Mouse (Mus musculus): Measurements from ENCODE around the gene Gm8947. TPM values are rescaled to one million over a fixed set of nuclear protein-coding genes. Genes with fewer than 3 reads are reported as not detected.
"Not testable (repeated sequence)": the region's sequence is repeated elsewhere in the genome, so short reads cannot be mapped to it uniquely, and the experiment has no call there.

Gene Gm8947
- polyA plus RNA-seq (2016; fragmentation: Nextera tagmentation; extraction: Ambion mirVana): not detected in 2 replicates

DNA sequence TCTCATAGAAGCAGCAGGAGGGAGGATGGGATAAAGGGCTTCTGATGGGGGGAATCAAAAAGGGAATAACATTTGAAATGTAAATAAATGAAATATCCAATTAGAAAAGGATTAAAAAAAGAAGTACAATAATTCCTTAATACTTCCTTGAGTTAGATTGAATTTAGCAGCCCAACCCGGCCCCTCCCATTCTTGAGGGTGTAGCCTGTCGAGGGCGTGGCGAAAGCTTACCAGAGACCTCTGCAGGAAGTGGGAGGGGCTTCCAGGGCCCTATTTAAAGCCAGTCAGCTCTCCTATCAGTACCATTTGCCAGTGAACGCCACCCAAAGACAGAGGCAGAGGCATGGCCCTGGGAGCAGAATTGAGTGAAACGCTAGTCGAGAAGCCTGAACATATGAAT lies at the start of gene Gm8947:
Gene Gm8947, plus strand, starts transcription at position 302 of the 400 bp plus-strand sequence.
- H3K36me3 ChIP-seq; H3K4me3 ChIP-seq; DNase-seq (ENCODE audit: low spot score); H3K27ac ChIP-seq; H3K4me1 ChIP-seq; H3K9me3 ChIP-seq (replicated peaks); H3K27me3 ChIP-seq (ENCODE audit: low read depth, poor library complexity, severe bottlenecking): not testable (repeated sequence)
- 90% methylated on average over 2 of the region's 7 CpGs for whole genome bisulfite sequencing

DNA sequence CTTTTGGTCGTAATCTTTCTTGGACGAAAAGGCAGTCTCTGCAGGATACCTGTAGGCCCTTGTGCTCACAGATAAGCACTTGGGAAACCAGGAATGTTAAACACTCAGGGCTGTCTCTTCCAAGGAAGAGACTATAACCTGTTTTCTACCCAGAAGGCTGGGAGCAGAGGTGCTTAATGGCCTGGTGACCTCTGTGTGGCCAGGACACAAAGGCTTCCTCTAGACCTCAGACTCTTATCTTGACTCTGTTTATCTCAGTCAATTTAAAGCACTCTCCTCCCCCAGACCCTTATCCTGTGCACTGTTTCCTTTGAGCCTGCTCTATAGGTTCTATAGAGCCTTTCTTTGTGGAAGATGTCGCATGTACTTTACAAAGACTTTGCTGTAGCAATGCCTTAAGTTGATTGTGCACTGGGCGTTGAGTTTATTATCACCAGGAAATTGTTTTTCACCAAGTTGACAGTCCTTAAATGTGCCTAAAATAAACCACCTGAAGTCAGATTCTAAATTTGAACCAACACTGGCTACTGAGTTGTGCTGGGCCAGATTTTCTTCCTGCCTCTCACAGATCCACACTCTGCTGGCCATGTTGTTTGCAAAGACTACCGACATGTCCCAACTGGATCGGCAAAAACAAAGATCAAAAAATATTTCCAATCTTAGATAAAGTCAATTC lies 47.6 kb upstream of the Gm8947 start:
- H3K36me3 ChIP-seq: no peaks in the 10 kb centered on the region
- H3K4me3 ChIP-seq: no peak overlapping the region
- DNase-seq (ENCODE audit: low spot score): no peak
- 63% methylated on average over 6 of the region's 6 CpGs for WGBS
- no peaks in the 10 kb centered on the region for H3K27me3 ChIP-seq (ENCODE audit: low read depth, poor library complexity, severe bottlenecking)
- H3K9me3 ChIP-seq (replicated peaks): no peaks in the 10 kb centered on the region
- peaks cover 17% of the 10 kb centered on the region for H3K4me1 ChIP-seq
- H3K27ac ChIP-seq: no peak overlapping the region

DNA sequence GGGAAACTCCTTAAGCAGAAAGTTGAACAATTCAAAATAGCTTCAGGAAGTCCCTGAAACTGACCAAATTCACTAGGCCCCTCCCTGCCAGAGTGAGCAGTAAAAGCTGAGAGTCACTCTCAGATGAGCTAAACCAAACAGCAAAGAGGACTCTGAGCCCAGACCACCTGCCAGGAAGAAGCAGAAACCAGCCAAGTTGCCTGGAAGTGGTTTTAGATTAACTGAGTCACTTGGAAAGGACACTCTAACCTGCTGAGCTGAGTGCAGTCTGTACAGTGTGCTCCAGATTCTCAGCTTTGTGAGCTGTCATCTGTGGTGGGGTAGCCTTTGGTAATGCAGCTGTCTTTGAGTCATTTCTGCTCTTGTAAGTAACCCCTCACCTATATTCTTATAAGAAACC lies 44.4 kb upstream of the Gm8947 start:
- DNase-seq (ENCODE audit: low spot score): no peak
- Histone ChIP-seq H3K4me1 (peaks cover 6% of the 10 kb centered on the region; the same call in 1 of the 2 replicates), H3K36me3 (no peaks in the 10 kb centered on the region), H3K9me3 (replicated peaks) (no peaks in the 10 kb centered on the region), H3K27me3 (ENCODE audit: low read depth, poor library complexity, severe bottlenecking) (no peaks in the 10 kb centered on the region), H3K4me3 (no peak overlapping the region), H3K27ac (no peak overlapping the region)

DNA sequence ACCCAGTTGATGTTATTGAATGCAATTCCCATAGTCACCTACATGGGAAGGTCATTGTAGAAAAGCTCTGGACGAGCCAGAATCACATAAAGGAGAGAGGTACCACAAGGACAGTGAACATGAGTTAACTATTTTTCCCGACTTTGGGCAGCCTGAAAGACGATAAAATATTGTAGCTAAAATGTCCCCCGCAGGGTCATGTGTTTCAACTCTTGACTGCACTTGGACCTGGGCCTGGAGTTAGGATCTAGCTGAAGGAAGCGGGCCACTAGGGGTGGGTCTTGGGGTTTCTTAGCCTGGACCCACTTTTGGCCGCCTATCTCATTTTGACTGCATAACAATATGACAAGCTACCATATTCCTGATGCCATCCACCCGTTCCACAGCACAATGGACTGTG lies 42.0 kb upstream of the Gm8947 start:
- no peak overlapping the region for H3K27ac ChIP-seq
- 96% methylated on average over 7 of the region's 7 CpGs for WGBS
- H3K27me3 ChIP-seq (ENCODE audit: low read depth, poor library complexity, severe bottlenecking): no peaks in the 10 kb centered on the region
- no peaks in the 10 kb centered on the region for H3K9me3 ChIP-seq (replicated peaks)
- no peaks in the 10 kb centered on the region for H3K4me1 ChIP-seq
- DNase-seq (ENCODE audit: low spot score): no peak
- no peaks in the 10 kb centered on the region for H3K36me3 ChIP-seq
- H3K4me3 ChIP-seq: no peak overlapping the region

DNA sequence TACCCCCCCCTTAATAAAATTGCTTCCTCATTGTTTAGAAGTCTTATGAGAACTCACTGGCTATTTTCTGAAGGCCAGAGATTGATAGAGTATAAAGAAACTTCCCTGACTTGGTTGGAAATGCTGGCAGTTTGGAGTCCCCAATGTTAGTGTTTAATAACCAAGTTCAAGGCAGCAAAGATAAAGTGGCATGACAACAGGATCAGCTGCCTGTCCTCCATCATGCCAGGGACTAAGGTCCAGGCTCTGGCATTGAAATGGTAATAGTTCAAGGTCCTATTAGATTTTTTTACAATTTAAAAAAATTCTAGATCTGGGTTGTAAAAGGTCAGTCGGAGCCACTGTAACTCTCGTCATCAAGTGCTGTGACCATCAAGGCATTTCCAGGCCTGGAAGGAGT lies 41.1 kb upstream of the Gm8947 start:
- no peaks in the 10 kb centered on the region for H3K4me1 ChIP-seq
- no peak for DNase-seq (ENCODE audit: low spot score)
- no peaks in the 10 kb centered on the region for H3K27me3 ChIP-seq (ENCODE audit: low read depth, poor library complexity, severe bottlenecking)
- no peak overlapping the region for H3K27ac ChIP-seq
- H3K4me3 ChIP-seq: no peak overlapping the region
- no peaks in the 10 kb centered on the region for H3K36me3 ChIP-seq
- 87% methylated on average over 2 of the region's 2 CpGs for WGBS
- no peaks in the 10 kb centered on the region for H3K9me3 ChIP-seq (replicated peaks)

DNA sequence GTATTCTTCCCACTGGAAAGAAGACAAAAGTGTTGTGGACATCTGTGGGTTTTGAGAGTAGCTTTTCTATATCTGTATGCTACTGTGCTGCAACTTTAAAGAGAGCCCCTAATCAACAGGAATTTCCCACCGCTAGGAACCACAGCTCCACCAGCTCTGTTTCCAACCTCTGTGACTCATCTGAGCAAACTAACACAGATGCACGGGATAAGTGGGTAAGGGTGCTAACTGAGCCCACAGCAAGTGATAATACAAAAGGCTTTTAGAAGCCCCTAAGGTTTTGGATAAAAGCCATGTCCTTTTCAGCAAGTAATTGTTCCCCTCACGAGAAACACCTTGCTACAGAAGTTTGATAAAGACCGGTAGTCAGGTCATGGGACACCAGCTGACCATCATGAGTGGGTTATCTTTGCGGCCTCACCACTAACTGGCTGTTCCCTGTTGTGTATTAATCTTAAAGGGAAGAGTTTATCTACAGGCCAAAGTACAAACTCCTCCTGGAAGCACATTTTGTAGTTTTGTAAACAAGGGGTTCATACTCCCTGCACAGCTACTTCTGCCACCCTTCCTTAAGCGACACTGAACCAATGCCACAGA lies 39.0 kb upstream of the Gm8947 start:
- H3K27me3 ChIP-seq (ENCODE audit: low read depth, poor library complexity, severe bottlenecking): no peaks in the 10 kb centered on the region
- H3K36me3 ChIP-seq: no peaks in the 10 kb centered on the region
- H3K9me3 ChIP-seq (replicated peaks): no peaks in the 10 kb centered on the region
- WGBS: 90% methylated on average over 6 of the region's 6 CpGs
- no peak overlapping the region for H3K4me3 ChIP-seq
- no peak for DNase-seq (ENCODE audit: low spot score)
- H3K4me1 ChIP-seq: peaks cover 6% of the 10 kb centered on the region
- H3K27ac ChIP-seq: no peak overlapping the region

DNA sequence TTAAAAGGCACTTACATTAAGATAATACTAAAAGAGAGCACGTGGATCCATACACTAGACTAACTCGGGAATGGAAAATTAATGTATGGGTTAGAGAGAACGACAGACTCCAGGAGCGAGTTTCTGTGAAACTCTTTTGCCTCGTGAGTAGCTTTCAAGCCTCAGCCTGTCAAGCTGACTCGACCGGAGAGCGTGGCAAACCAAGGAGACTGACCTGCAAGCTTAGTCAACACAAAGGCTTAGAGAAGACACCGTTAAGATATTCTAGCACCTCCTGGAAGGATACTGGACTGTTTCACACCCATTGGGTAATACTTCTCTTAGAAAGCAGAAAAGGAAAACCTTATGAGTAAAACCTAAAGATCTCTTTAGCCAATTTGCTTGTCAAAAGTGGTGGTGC lies 38.0 kb upstream of the Gm8947 start:
- not testable (repeated sequence) for DNase-seq (ENCODE audit: low spot score); H3K27me3 ChIP-seq (ENCODE audit: low read depth, poor library complexity, severe bottlenecking); H3K36me3 ChIP-seq; H3K4me3 ChIP-seq; H3K27ac ChIP-seq; H3K9me3 ChIP-seq (replicated peaks)
- WGBS: 93% methylated on average over 9 of the region's 9 CpGs
- H3K4me1 ChIP-seq: peaks cover 10% of the 10 kb centered on the region

DNA sequence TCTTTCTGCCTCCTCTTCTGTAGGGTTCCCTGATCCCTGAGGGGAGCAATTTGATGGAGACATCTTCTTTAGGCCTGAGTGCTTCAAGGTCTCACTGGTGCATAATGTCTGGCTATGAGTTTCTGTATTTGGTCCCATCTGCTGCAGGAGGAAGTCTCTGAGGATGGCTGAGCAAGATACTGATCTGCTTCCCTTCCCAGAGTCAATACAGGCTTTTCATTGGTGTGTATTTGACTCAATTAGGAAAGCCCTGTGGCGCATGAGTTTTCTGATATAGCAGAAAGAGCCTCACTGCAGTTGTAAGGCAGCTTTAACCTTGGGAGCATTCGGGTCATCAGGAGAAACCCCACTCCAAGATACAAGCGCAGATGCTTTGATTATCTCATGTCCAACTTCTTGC lies 36.0 kb upstream of the Gm8947 start:
- peaks cover 20% of the 10 kb centered on the region for H3K4me1 ChIP-seq
- no peaks in the 10 kb centered on the region for H3K27me3 ChIP-seq (ENCODE audit: low read depth, poor library complexity, severe bottlenecking)
- no peak overlapping the region for H3K4me3 ChIP-seq
- H3K36me3 ChIP-seq: no peaks in the 10 kb centered on the region
- H3K9me3 ChIP-seq (replicated peaks): no peaks in the 10 kb centered on the region
- no peak overlapping the region for H3K27ac ChIP-seq
- no peak for DNase-seq (ENCODE audit: low spot score)
- 93% methylated on average over 3 of the region's 3 CpGs for WGBS

DNA sequence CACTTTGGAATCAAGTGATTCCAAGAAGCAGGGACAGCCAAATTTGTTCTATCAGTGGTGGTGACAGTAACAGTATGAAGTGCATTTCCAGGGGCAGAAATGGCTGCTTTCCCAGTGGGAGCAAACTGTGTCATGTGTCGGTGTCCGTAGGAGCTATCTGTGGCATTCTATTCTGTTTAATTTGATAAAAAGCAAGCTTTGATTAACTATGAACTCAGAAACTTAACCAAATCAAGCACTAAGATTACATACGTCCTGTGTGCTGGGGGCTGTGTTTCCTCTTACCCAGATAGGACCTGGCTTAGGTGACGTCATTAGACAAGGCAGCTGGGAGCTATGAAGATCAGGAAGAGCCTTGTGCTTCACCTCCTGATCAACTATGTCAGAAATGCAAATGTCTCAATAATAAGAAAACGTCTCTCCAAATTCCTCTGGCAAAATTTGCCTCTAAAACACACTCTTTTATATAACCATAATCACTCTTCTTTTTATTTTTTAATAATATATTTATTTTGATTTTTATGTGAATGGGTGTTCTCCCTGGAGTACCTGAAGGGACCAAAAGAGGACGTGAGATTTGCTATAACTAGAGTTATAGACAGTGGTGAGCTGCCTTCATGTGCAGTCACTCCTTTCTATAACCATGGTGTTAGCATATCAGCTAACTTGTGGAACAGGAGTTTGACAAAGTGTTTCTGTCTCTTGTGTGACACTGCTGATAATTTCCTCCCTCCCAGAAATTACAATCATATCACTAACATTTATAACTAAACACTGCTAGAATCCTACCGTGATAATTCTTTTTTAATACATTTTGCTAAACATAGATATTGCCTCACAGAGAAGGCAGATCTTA lies 35.2 kb upstream of the Gm8947 start:
- H3K27ac ChIP-seq: no peak overlapping the region
- H3K4me3 ChIP-seq: no peak overlapping the region
- no peaks in the 10 kb centered on the region for H3K9me3 ChIP-seq (replicated peaks)
- H3K36me3 ChIP-seq: no peaks in the 10 kb centered on the region
- H3K27me3 ChIP-seq (ENCODE audit: low read depth, poor library complexity, severe bottlenecking): no peaks in the 10 kb centered on the region
- 87% methylated on average over 7 of the region's 7 CpGs for WGBS
- DNase-seq (ENCODE audit: low spot score): no peak
- peaks cover 20% of the 10 kb centered on the region for H3K4me1 ChIP-seq

DNA sequence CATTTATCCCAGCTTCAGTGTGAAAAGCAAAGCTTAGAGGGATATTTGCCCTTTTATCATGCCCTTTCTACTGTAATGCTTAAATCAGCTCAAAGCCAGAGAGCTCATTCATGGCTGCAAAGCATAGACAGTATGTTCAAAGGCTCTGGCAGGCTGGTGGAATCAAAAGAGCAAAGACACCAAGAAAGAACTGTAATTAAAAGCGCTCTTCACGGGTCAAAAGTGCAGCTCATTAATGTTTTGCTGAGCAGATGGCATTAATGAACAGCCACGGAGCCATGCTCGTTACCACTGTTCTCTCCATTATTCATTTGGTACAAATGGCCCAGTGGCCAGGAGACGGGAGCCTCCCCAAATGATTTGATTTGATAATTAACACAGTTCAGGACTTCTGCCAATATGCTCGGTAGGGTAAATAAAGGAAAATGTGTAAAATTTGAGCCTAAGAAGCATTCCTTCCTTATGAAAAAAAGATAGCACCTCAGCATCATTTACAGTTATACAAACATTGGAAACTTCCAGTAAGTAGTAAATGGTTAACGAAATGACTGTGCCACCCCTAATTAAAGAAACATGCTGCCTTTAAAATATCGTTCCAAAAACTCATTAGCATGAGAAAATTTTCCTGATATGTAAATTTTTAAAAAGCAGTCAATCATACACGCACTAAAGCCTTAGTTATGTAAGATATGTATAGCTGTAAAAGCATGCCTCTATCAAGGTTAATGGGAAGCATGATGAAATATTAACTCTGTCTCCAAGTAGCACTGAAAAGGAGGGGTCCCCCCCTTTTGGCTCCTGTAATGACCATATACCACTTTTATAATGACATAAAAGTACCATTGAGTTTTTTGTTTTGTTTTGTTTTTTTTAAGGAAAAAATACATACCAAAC lies 34.0 kb upstream of the Gm8947 start:
- Histone ChIP-seq H3K36me3 (no peaks in the 10 kb centered on the region), H3K27me3 (ENCODE audit: low read depth, poor library complexity, severe bottlenecking) (no peaks in the 10 kb centered on the region), H3K27ac (no peak overlapping the region), H3K4me1 (peaks cover 20% of the 10 kb centered on the region), H3K4me3 (no peak overlapping the region), H3K9me3 (replicated peaks) (no peaks in the 10 kb centered on the region)
- 46% methylated on average over 9 of the region's 9 CpGs for WGBS
- DNase-seq (ENCODE audit: low spot score): no peak

DNA sequence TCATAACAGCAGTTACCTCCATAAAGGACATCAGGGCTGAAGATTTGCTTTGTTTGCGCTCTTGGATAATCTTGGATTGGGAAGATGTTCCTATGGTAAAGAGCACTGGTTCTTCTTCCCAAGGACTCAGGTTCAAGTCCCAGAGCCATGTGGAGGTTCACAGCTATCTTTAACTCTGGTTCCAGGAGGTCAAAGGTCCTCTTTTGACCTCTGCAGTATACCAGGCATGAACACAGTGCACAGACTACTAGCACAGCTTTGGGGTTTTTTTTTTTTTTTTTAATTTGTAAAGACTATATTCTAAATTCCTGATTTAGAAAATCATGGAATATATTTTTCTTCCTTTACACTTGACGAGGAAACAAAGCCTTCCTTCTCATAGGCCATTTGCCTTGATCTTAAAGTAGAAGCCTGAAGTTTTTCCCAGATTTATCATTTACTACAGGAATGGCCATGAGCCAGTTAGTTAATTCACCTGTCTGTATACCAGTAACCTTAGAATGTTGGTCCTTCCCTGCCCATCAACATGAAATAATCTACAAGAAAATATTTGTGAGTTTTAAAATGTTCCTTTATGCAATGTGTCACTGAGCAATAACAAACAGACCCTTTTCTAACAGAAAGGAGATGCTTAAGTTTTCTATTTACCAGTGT lies 33.2 kb upstream of the Gm8947 start:
- Histone ChIP-seq H3K4me3 (no peak overlapping the region), H3K9me3 (replicated peaks) (no peaks in the 10 kb centered on the region), H3K27ac (no peak overlapping the region), H3K36me3 (no peaks in the 10 kb centered on the region), H3K4me1 (peaks cover 20% of the 10 kb centered on the region), H3K27me3 (ENCODE audit: low read depth, poor library complexity, severe bottlenecking) (no peaks in the 10 kb centered on the region)
- WGBS: 78% methylated on average over 2 of the region's 2 CpGs
- DNase-seq (ENCODE audit: low spot score): no peak

DNA sequence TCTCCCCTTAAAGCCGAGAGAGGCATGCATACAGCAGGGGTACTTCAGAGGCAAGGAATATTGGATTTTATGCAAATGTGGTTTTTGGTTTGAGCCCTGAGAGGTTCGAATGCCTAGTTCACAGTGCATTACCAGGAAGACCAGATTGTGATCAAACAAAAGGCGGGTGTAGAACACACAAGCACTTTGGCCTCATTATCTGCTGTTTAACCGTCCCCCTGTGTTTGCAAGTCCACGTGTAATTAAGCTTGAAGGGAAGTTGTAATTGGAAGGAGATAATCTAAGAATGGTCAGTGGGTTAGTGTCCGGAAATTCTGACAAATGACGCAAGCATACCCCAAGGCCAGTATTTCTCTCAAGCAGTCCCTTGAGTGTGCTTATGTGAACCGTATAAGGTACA lies 26.1 kb upstream of the Gm8947 start:
- WGBS: 43% methylated on average over 8 of the region's 8 CpGs
- Histone ChIP-seq H3K9me3 (replicated peaks) (no peaks in the 10 kb centered on the region), H3K4me1 (peaks cover 24% of the 10 kb centered on the region), H3K27ac (0 out of 2 replicates have a peak overlapping the region, but pooled peaks have one; percentile 14), H3K27me3 (ENCODE audit: low read depth, poor library complexity, severe bottlenecking) (no peaks in the 10 kb centered on the region), H3K36me3 (no peaks in the 10 kb centered on the region), H3K4me3 (no peak overlapping the region)
- no peak for DNase-seq (ENCODE audit: low spot score)
